Mouse (Mus musculus): ENCODE data around the gene Ripor2.

DNA sequence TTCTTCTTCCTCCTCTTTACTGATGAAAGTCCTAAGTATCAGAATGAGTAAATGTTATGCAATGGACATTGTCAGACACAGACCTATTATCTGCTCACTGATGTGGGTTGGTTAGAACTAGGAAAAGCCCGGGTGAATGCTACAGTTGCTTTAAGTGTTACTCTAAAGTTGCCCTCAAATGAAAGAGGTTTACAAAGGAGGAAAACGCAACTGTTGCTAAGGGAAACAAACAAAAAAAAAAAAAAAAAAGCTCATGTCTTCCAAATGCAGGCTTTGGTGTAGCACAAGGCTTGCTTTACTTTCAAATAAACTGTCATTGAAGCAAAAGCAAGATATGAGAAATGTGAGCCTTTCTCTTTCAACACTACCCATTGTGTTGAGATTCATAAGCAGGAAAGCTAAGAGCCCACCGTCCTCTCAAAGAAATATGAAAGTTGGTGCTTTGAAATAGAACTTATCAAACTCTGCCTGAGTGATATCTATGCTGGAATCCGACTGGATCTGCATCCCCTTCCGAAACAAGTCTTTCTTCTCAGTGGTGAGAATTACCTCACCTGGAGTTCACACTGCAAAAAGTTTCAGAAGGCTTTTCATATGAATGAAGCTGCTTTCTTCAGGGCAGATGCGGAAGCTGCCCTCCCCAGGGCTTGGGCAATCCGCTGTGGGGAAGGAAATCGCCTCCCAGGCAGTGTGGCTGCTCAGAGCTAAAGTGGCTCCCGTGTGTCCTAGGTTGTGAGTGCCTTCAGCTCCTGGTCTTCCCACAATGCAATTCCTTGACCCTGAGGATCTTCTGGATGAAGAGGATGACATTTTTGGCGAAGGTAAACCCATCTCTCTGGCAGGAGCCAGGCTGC is 32.2 kb downstream of the Ripor2 start:
- TF ChIP-seq CTCF (IDR thresholded peaks at IDR 0.05; ENCODE audit: insufficient read depth, low read depth, low read length) (no peak), POLR2A (IDR thresholded peaks at IDR 0.05; ENCODE audit: insufficient read depth, low read depth, low read length) (no peak)
